32 mouse cellular contexts compared by ENCODE assay signal in the genomic region with DNA sequence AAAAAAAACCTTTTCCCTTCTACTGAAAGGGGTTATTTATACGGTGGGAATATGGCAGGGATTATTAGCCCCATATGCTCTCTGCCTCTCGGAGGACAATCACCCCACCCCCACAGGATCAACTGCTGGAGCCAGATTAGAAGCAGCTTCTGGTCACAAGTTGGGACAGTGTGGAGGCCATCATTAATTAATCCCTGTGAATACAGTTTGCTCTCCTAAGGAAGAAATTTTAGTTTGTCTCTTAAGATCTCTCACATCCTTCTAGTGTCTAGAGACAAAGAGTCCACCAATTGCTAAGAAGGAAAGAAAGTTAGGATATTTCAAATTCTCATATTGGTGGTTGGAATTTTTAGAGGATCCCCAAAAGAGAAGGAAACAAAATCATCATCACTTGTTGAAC. TPM values are rescaled to one million over a fixed set of nuclear protein-coding genes. Genes with fewer than 3 reads are reported as not detected.
"Had no signal": no experiment of that assay in that cellular context is flagged by ENCODE, and none has a peak within 500 bp of the region (broad histone marks: within the 10 kb centered on the region; RNA-seq: fewer than 3 reads in every experiment).

A gene (minus strand): TSS at position 101 of the 400 bp plus-strand sequence.

- ATAC-seq: forebrain, embryonic 13.5 days; forebrain, embryonic 14.5 days; forebrain, embryonic 15.5 days; forebrain, embryonic 16.5 days; forebrain, postnatal 0 days had no signal

- H3K4me2 ChIP-seq: embryonic facial prominence, embryonic 12.5 days; embryonic facial prominence, embryonic 13.5 days; embryonic facial prominence, embryonic 15.5 days; forebrain, embryonic 12.5 days; forebrain, embryonic 13.5 days; forebrain, embryonic 15.5 days had no signal

- H3K27me3 ChIP-seq: embryonic facial prominence, embryonic 12.5 days; embryonic facial prominence, embryonic 13.5 days; embryonic facial prominence, embryonic 15.5 days; forebrain, embryonic 12.5 days; forebrain, embryonic 13.5 days; forebrain, embryonic 15.5 days had no signal

- H3K4me3 ChIP-seq: embryonic facial prominence, embryonic 12.5 days; embryonic facial prominence, embryonic 13.5 days; embryonic facial prominence, embryonic 15.5 days; erythroblast, embryonic 14.5 days; forebrain, embryonic 10.5 days; forebrain, embryonic 12.5 days; forebrain, embryonic 13.5 days; forebrain, embryonic 15.5 days; gastrocnemius, adult 2 months; heart, adult 2 months had no signal

- H3K27ac ChIP-seq: embryonic facial prominence, embryonic 12.5 days; embryonic facial prominence, embryonic 13.5 days; embryonic facial prominence, embryonic 15.5 days; forebrain, embryonic 10.5 days; forebrain, embryonic 12.5 days; forebrain, embryonic 13.5 days; forebrain, embryonic 15.5 days; gastrocnemius, adult 2 months; heart, adult 2 months had no signal

- DNase-seq: cerebellum, adult 2 months; cerebellum, adult 8-10 months; cerebellum, adult 9-10 months; cerebellum, adult 9-11 months; cerebellum, postnatal 10 days; cerebellum, postnatal 14 days; cerebellum, postnatal 25 days; cerebellum, postnatal 36 days; embryo, embryonic 11 days; forebrain, postnatal 0 days; gastrocnemius, adult 2 months; gastrocnemius, postnatal 10 days; gastrocnemius, postnatal 14 days; gastrocnemius, postnatal 25 days; gastrocnemius, postnatal 36 days; heart, adult 11 months; heart, adult 18-20 months; heart, adult 2 months had no signal

- H3K4me1 ChIP-seq: embryonic facial prominence, embryonic 12.5 days; embryonic facial prominence, embryonic 13.5 days; embryonic facial prominence, embryonic 15.5 days; forebrain, embryonic 10.5 days; forebrain, embryonic 12.5 days; forebrain, embryonic 13.5 days; forebrain, embryonic 15.5 days had no signal

- H3K9me3 ChIP-seq: embryonic facial prominence, embryonic 12.5 days; embryonic facial prominence, embryonic 13.5 days; embryonic facial prominence, embryonic 15.5 days; forebrain, embryonic 10.5 days; forebrain, embryonic 12.5 days; forebrain, embryonic 13.5 days; forebrain, embryonic 15.5 days had no signal

- H3K36me3 ChIP-seq: embryonic facial prominence, embryonic 12.5 days; embryonic facial prominence, embryonic 13.5 days; embryonic facial prominence, embryonic 15.5 days; forebrain, embryonic 10.5 days; forebrain, embryonic 12.5 days; forebrain, embryonic 15.5 days had no signal

- H3K9ac ChIP-seq: embryonic facial prominence, embryonic 12.5 days; embryonic facial prominence, embryonic 13.5 days; embryonic facial prominence, embryonic 15.5 days; forebrain, embryonic 12.5 days; forebrain, embryonic 13.5 days; forebrain, embryonic 15.5 days; forebrain, postnatal 0 days had no signal

RNA-seq across cellular contexts. Expression of the gene that starts here (rescaled TPM):
- polyA plus RNA-seq: cerebellum, adult 2 months; cortical plate, adult 2 months; embryonic facial prominence, embryonic 12.5 days; embryonic facial prominence, embryonic 13.5 days; erythroblast, embryonic 14.5 days; forebrain, embryonic 10.5 days; forebrain, embryonic 11.5 days; forebrain, embryonic 12.5 days; forebrain, embryonic 13.5 days; forebrain, embryonic 14.5 days; forebrain, embryonic 15.5 days; forebrain, embryonic 16.5 days; forebrain, postnatal 0 days; frontal cortex, adult 2 months; gonadal fat pad, adult 2 months; heart, adult 2 months had no signal
